Mouse (Mus musculus) lung, postnatal 0 days (tissue): Measurements from ENCODE around the gene Cap2.

Experiments used
- CTCF ChIP-seq: IDR thresholded peaks from 2 replicates; pipeline ENCODE4 v1.5.1; 2016; ENCODE audit warnings: antibody characterized with exemption, mild to moderate bottlenecking
- EP300 ChIP-seq: IDR thresholded peaks from 2 replicates; pipeline ENCODE4 v1.6.1; 2016; ENCODE audit warnings: antibody characterized with exemption, mild to moderate bottlenecking, control low read depth

- no peak for TF ChIP-seq CTCF
- TF ChIP-seq EP300: no peak
Measured at GRCm38 (mm10) chr13:46548132-46548531, 46.5 kb downstream of the Cap2 start.
